Mouse (Mus musculus) MEL (cell line): ENCODE data around the gene Fgfrl1. TPM values are rescaled to one million over a fixed set of nuclear protein-coding genes. Genes with fewer than 3 reads are reported as not detected.

Experiments used
- DNase-seq: peaks from one replicate; pipeline ENCODE4 v3.0.0; 2011; ENCODE audit warnings: low read depth, low spot score
- H3K27ac ChIP-seq: 2 replicates; pipeline ENCODE4 v1.5.1; 2012; ENCODE audit warnings: low read depth, mild to moderate bottlenecking, control low read depth, low read length, moderate library complexity; ENCODE audit not compliant: control insufficient read depth
- H3K27me3 ChIP-seq, 2 experiments: fragments of 150-350 bp in 1 of 2; sonication (generic) in 1 of 2; 2 replicates each; pipeline ENCODE4 v1.6.1; 2012; ENCODE audit warnings: low read length in 2 of 2, mild to moderate bottlenecking in 2 of 2, improper control_type of control experiment in 1 of 2, moderate library complexity in 1 of 2; ENCODE audit not compliant: insufficient read depth in 2 of 2, control insufficient read depth in 1 of 2
- H3K36me3 ChIP-seq, 2 experiments: 2 replicates each; pipeline ENCODE4 v1.6.1; 2012 to 2014; ENCODE audit warnings: low read length in 2 of 2, improper control_type of control experiment in 1 of 2, inconsistent platforms in 1 of 2, mild to moderate bottlenecking in 1 of 2; ENCODE audit not compliant: insufficient read depth in 2 of 2, control insufficient read depth in 1 of 2
- H3K4me1 ChIP-seq, 2 experiments: fragments of 150-350 bp in 1 of 2; sonication (generic) in 1 of 2; 2 replicates each; pipeline ENCODE4 v1.6.1; 2012; ENCODE audit warnings: low read length in 2 of 2, improper control_type of control experiment in 1 of 2, mild to moderate bottlenecking in 1 of 2; ENCODE audit not compliant: insufficient read depth in 2 of 2, control insufficient read depth in 1 of 2
- H3K4me3 ChIP-seq, 2 experiments: fragments of 150-350 bp in 1 of 2; sonication (generic) in 1 of 2; 2 replicates each; pipeline ENCODE4 v1.5.1; 2012; ENCODE audit warnings: low read depth in 2 of 2, low read length in 2 of 2, mild to moderate bottlenecking in 2 of 2, moderate library complexity in 2 of 2, control low read depth in 1 of 2, improper control_type of control experiment in 1 of 2; ENCODE audit not compliant: control insufficient read depth in 1 of 2, insufficient read depth in 1 of 2
- H3K79me2 ChIP-seq: 2 replicates; pipeline ENCODE4 v1.6.1; 2012; ENCODE audit warnings: mild to moderate bottlenecking, low read length, moderate library complexity; ENCODE audit not compliant: control insufficient read depth, poor library complexity, insufficient read depth
- H3K9ac ChIP-seq: 2 replicates; pipeline ENCODE4 v1.6.1; 2012; ENCODE audit warnings: low read depth, mild to moderate bottlenecking, control low read depth, low read length, moderate library complexity; ENCODE audit not compliant: control insufficient read depth, poor library complexity, severe bottlenecking
- H3K9me3 ChIP-seq: fragments of 150-350 bp; sonication (generic); replicated peaks from 2 replicates; pipeline ENCODE4 v1.6.1; 2012; ENCODE audit warnings: mild to moderate bottlenecking, low read length, improper control_type of control experiment, moderate library complexity; ENCODE audit not compliant: insufficient read depth
- BHLHE40 ChIP-seq: IDR thresholded peaks from 2 replicates; pipeline ENCODE4 v1.6.1; 2012; ENCODE audit warnings: low read depth, mild to moderate bottlenecking, inconsistent platforms, low read length, improper control_type of control experiment, borderline replicate concordance
- CHD1 ChIP-seq: IDR thresholded peaks from 2 replicates; pipeline ENCODE4 v1.6.1; 2012; ENCODE audit warnings: low read depth, mild to moderate bottlenecking, inconsistent platforms, low read length, improper control_type of control experiment
- CHD2 ChIP-seq: IDR thresholded peaks from 2 replicates; pipeline ENCODE4 v1.6.1; 2011; ENCODE audit warnings: low read length, improper control_type of control experiment
- CTCF ChIP-seq, 3 experiments: IDR thresholded peaks in 2 of 3; conservative IDR thresholded peaks in 1 of 3; 2 replicates each; pipeline ENCODE4 v1.5.1; 2011 to 2012; ENCODE audit warnings: low read length in 3 of 3, low read depth in 2 of 3, mild to moderate bottlenecking in 2 of 3, improper control_type of control experiment in 1 of 3, inconsistent platforms in 1 of 3, mixed read lengths in 1 of 3, moderate library complexity in 1 of 3; ENCODE audit not compliant: control insufficient read depth in 1 of 3, insufficient read depth in 1 of 3, poor library complexity in 1 of 3, severe bottlenecking in 1 of 3
- ELF1 ChIP-seq: IDR thresholded peaks from 2 replicates; pipeline ENCODE4 v1.6.1; 2014; ENCODE audit warnings: low read depth, mild to moderate bottlenecking, inconsistent platforms, low read length, improper control_type of control experiment, moderate library complexity
- EP300 ChIP-seq, 2 experiments: IDR thresholded peaks; 2 replicates each; pipeline ENCODE4 v1.6.1; 2011; ENCODE audit warnings: improper control_type of control experiment in 2 of 2, low read length in 2 of 2, low read depth in 1 of 2, mild to moderate bottlenecking in 1 of 2
- GATA1 ChIP-seq: IDR thresholded peaks from 2 replicates; pipeline ENCODE4 v1.6.1; 2011; ENCODE audit warnings: low read depth, low read length, improper control_type of control experiment
- JUND ChIP-seq: IDR thresholded peaks from 2 replicates; pipeline ENCODE4 v1.6.1; 2011; ENCODE audit warnings: low read depth, mild to moderate bottlenecking, improper control_type of control experiment, low read length
- KAT2A ChIP-seq: conservative IDR thresholded peaks from 2 replicates; pipeline ENCODE4 v1.6.1; 2012; ENCODE audit warnings: low read depth, low read length, improper control_type of control experiment, inconsistent platforms
- MAX ChIP-seq: IDR thresholded peaks from 2 replicates; pipeline ENCODE4 v1.6.1; 2011; ENCODE audit warnings: low read length, improper control_type of control experiment
- MAZ ChIP-seq: IDR thresholded peaks from 2 replicates; pipeline ENCODE4 v1.6.1; 2012; ENCODE audit warnings: low read depth, mild to moderate bottlenecking, inconsistent platforms, low read length, improper control_type of control experiment
- MEF2A ChIP-seq: IDR thresholded peaks from 2 replicates; pipeline ENCODE4 v1.6.1; 2014; ENCODE audit warnings: low read depth, mild to moderate bottlenecking, inconsistent platforms, low read length, improper control_type of control experiment; ENCODE audit not compliant: poor library complexity, insufficient replicate concordance, severe bottlenecking; ENCODE audit errors: extremely low read depth
- MYB ChIP-seq: IDR thresholded peaks from 2 replicates; pipeline ENCODE4 v1.6.1; 2011; ENCODE audit warnings: mild to moderate bottlenecking, low read depth, low read length, improper control_type of control experiment
- MYC ChIP-seq: IDR thresholded peaks from 2 replicates; pipeline ENCODE4 v1.6.1; 2011; ENCODE audit warnings: low read depth, mild to moderate bottlenecking, low read length, improper control_type of control experiment, moderate library complexity
- NELFE ChIP-seq: IDR thresholded peaks from 2 replicates; pipeline ENCODE4 v1.6.1; 2011; ENCODE audit warnings: low read depth, low read length, improper control_type of control experiment
- NRF1 ChIP-seq: IDR thresholded peaks from 2 replicates; pipeline ENCODE4 v1.6.1; 2014; ENCODE audit warnings: low read depth, mild to moderate bottlenecking, inconsistent platforms, low read length, improper control_type of control experiment, moderate library complexity; ENCODE audit not compliant: poor library complexity, insufficient read depth, severe bottlenecking
- POLR2AphosphoS2 ChIP-seq: IDR thresholded peaks from 2 replicates; pipeline ENCODE4 v1.6.1; 2011; ENCODE audit warnings: low read length, improper control_type of control experiment
- POLR2AphosphoS5 ChIP-seq: IDR thresholded peaks from 2 replicates; pipeline ENCODE4 v1.6.1; 2012; ENCODE audit warnings: low read depth, borderline replicate concordance, mild to moderate bottlenecking, inconsistent platforms, low read length, moderate library complexity, mixed read lengths
- RAD21 ChIP-seq: IDR thresholded peaks from 2 replicates; pipeline ENCODE4 v1.6.1; 2011; ENCODE audit warnings: mild to moderate bottlenecking, low read depth, low read length, improper control_type of control experiment
- RCOR1 ChIP-seq: IDR thresholded peaks from 2 replicates; pipeline ENCODE4 v1.6.1; 2012; ENCODE audit warnings: low read depth, mild to moderate bottlenecking, inconsistent platforms, low read length, improper control_type of control experiment
- SIN3A ChIP-seq: IDR thresholded peaks from 2 replicates; pipeline ENCODE4 v1.6.1; 2012; ENCODE audit warnings: low read length, improper control_type of control experiment, inconsistent platforms
- SMC3 ChIP-seq: IDR thresholded peaks from 2 replicates; pipeline ENCODE4 v1.6.1; 2011; ENCODE audit warnings: low read depth, low read length, improper control_type of control experiment
- TBP ChIP-seq: IDR thresholded peaks from 2 replicates; pipeline ENCODE4 v1.8.0; 2011; ENCODE audit warnings: low read depth, low read length, improper control_type of control experiment
- TCF12 ChIP-seq: IDR thresholded peaks from 2 replicates; pipeline ENCODE4 v1.6.1; 2014; ENCODE audit warnings: low read depth, mild to moderate bottlenecking, inconsistent platforms, low read length, improper control_type of control experiment, moderate library complexity
- UBTF ChIP-seq: IDR thresholded peaks from 2 replicates; pipeline ENCODE4 v1.6.1; 2012; ENCODE audit warnings: low read depth, mild to moderate bottlenecking, inconsistent platforms, low read length, improper control_type of control experiment, moderate library complexity, borderline replicate concordance; ENCODE audit not compliant: insufficient read depth
- USF1 ChIP-seq: IDR thresholded peaks from 2 replicates; pipeline ENCODE4 v1.6.1; 2014; ENCODE audit warnings: low read depth, mild to moderate bottlenecking, inconsistent platforms, low read length, improper control_type of control experiment, moderate library complexity
- ZC3H11A ChIP-seq: IDR thresholded peaks from 2 replicates; pipeline ENCODE4 v1.6.1; 2012; ENCODE audit warnings: low read depth, mild to moderate bottlenecking, inconsistent platforms, low read length, improper control_type of control experiment
- ZKSCAN1 ChIP-seq: IDR thresholded peaks from 2 replicates; pipeline ENCODE4 v1.6.1; 2012; ENCODE audit warnings: low read depth, mild to moderate bottlenecking, inconsistent platforms, low read length, improper control_type of control experiment, moderate library complexity
- ZMIZ1 ChIP-seq: IDR thresholded peaks from 2 replicates; pipeline ENCODE4 v1.6.1; 2012; ENCODE audit warnings: low read depth, mild to moderate bottlenecking, inconsistent platforms, low read length, improper control_type of control experiment, moderate library complexity
- polyA plus RNA-seq, 2 experiments: library from polyadenylated mRNA; stranded (reverse) in 1 of 2; unstranded in 1 of 2; fragments of >175 nt in 1 of 2; fragments of >200 nt in 1 of 2; gene quantifications; 2 replicates each; pipeline versions ENCODE4 v1.2.1 to v1.2.4; 2012; ENCODE audit warnings: low replicate concordance in 2 of 2, low read depth in 1 of 2; ENCODE audit not compliant: insufficient read length in 2 of 2, insufficient read depth in 1 of 2, missing spikeins in 1 of 2
- total RNA-seq: library from RNA; depleted of rRNA; stranded (reverse); fragments of 300-350 nt; gene quantifications from 2 replicates; pipeline ENCODE4 v1.2.3, GENCODE M21; 2012

The Fgfrl1 gene
- total and polyA plus RNA-seq, 3 experiments: 16.0 to 27.3 TPM; not detected in 1

- H3K27me3 ChIP-seq: no peaks in the 10 kb centered on the region; a peak in 1 of 4 replicates
These were observed 51.7 kb downstream of the Fgfrl1 start for GRCm38 (mm10) chr5:108743856-108744255.

GRCm38 (mm10) chr5:108744629-108745028, 52.4 kb downstream of the Fgfrl1 start:
- H3K9ac ChIP-seq: no peak overlapping the region
- no peak for DNase-seq
- peaks cover 0 to 3% of the 10 kb centered on the region in 2 experiments; a peak in 2 of 4 replicates for H3K36me3 ChIP-seq
- H3K4me1 ChIP-seq: peaks cover 2 to 6% of the 10 kb centered on the region in 2 experiments
- no peaks in the 10 kb centered on the region; a peak in 1 of 4 replicates for H3K27me3 ChIP-seq
- H3K79me2 ChIP-seq: no peaks in the 10 kb centered on the region
- TF ChIP-seq POLR2AphosphoS2: no peak
- no peak for TF ChIP-seq EP300 (IDR thresholded peaks at IDR 0.05; ENCODE audit: low read depth in 1 of 2, low read length in 2 of 2)
- no peak for TF ChIP-seq TBP
- no peak for TF ChIP-seq RCOR1
- TF ChIP-seq MYB: no peak
- TF ChIP-seq ZKSCAN1: no peak
- no peak for TF ChIP-seq NELFE
- TF ChIP-seq POLR2AphosphoS5: no peak
- no peak for TF ChIP-seq UBTF
- TF ChIP-seq MAZ: no peak
- no peak for TF ChIP-seq TCF12
- TF ChIP-seq RAD21: no peak
- no peaks in the 10 kb centered on the region for H3K9me3 ChIP-seq
- no peak overlapping the region for H3K27ac ChIP-seq
- H3K4me3 ChIP-seq: no peak overlapping the region

More at GRCm38 (mm10) chr5:108743856-108744255, 51.7 kb downstream of the Fgfrl1 start:
- Histone ChIP-seq H3K4me3 (no peak overlapping the region), H3K9me3 (no peaks in the 10 kb centered on the region), H3K4me1 (peaks cover 2 to 6% of the 10 kb centered on the region in 2 experiments), H3K9ac (no peak overlapping the region), H3K79me2 (no peaks in the 10 kb centered on the region), H3K36me3 (peaks cover 0 to 3% of the 10 kb centered on the region in 2 experiments; a peak in 2 of 4 replicates), H3K27ac (no peak overlapping the region)
- peak; percentile 80 for DNase-seq
- no peak for TF ChIP-seq JUND
- TF ChIP-seq CHD1: no peak
- peak; percentile 33; the same call in 1 of the 2 replicates for TF ChIP-seq SIN3A
- peak; percentile 50; the same call in 1 of the 2 replicates for TF ChIP-seq MYC
- TF ChIP-seq ZC3H11A: no peak
- no peak for TF ChIP-seq UBTF
- no peak for TF ChIP-seq GATA1
- no peak for TF ChIP-seq USF1
- TF ChIP-seq ZMIZ1: no peak
- peak; percentile 43 for TF ChIP-seq RAD21
- no peak for TF ChIP-seq KAT2A
- no peak for TF ChIP-seq BHLHE40
- peak; percentile 83 to 86 (median 84) for TF ChIP-seq CTCF (IDR thresholded peaks at IDR 0.05 in 2 of 3, conservative IDR thresholded peaks at IDR 0.05 in 1 of 3; ENCODE audit: control insufficient read depth in 1 of 3, insufficient read depth in 1 of 3, low read depth in 2 of 3, low read length in 3 of 3, poor library complexity in 1 of 3, severe bottlenecking in 1 of 3)
- 0 out of 2 replicates have a peak, but pooled peaks have one; percentile 5 for TF ChIP-seq ELF1
- TF ChIP-seq MEF2A: no peak
- TF ChIP-seq MAX: 0 out of 2 replicates have a peak, but pooled peaks have one; percentile 38
- peak; percentile 72 for TF ChIP-seq SMC3
- TF ChIP-seq TCF12: no peak
- TF ChIP-seq CHD2: no peak
- TF ChIP-seq NRF1: no peak
